Mouse (Mus musculus) thymus, postnatal 0 days (tissue): Measurements from ENCODE around the gene Itga9. TPM values are rescaled to one million over a fixed set of nuclear protein-coding genes. Genes with fewer than 3 reads are reported as not detected.

Experiments
- DNase-seq: peaks from one replicate; pipeline ENCODE4 v3.0.0-alpha.2; 2015; ENCODE audit warnings: low spot score
- polyA plus RNA-seq: library from polyadenylated mRNA; unstranded; fragments of >200 nt; fragmentation: Nextera tagmentation; extraction: Ambion mirVana; gene quantifications from 2 replicates; pipeline ENCODE4 v1.2.1, GENCODE M21; 2015

The Itga9 gene
- polyA plus RNA-seq, 1 experiment from 2014 or later: 3.3 TPM

DNA sequence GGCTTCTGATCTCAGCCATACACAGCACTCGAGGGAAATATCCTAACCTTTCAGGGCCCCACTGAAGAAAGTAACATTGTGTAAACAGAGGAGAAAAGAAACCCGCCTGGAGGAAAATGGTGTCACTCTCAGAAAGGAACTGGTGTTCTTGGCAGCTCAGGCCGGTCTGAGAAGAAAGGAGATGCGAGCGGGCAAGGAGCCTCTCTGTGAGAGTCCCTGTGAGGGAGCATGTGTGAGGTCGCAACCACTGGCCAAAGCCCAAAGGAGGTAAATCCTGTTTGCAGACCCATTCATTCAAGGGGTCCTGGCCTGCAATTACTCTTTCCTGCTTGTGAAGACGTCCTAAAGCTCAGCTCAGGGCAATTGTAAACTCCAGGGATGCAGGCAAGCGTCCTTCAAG, 308.1 kb downstream of the Itga9 start:
- no peak for DNase-seq

DNA sequence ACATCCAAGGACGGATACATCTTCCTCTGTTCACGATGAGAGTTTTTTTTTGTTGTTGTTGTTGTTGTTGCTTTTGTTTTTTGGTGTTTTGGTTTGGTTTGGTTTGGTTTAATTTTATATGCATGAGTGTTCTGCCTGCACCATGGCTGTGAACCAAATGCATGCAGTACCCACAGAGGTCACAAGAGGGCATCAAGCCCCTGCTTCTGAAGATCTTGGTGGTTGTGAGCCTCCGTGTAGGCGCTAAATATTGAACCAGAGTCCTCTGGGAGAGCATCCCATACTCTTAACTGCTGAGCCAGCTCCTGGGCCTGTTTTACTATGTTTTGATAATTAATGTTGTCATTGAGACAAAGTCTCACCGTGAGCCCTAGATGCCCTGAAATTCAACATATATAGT, 308.8 kb downstream of the Itga9 start:
- peak; percentile 49 for DNase-seq

GRCm38 (mm10) chr9:118919672-118920186, 313.2 kb downstream of the Itga9 start:
- DNase-seq: no peak

GRCm38 (mm10) chr9:118920798-118921515, 314.5 kb downstream of the Itga9 start:
- DNase-seq: peak; percentile 75

GRCm38 (mm10) chr9:118921926-118922325, 315.4 kb downstream of the Itga9 start:
- no peak for DNase-seq

GRCm38 (mm10) chr9:118924554-118925085, 318.1 kb downstream of the Itga9 start:
- no peak for DNase-seq

DNA sequence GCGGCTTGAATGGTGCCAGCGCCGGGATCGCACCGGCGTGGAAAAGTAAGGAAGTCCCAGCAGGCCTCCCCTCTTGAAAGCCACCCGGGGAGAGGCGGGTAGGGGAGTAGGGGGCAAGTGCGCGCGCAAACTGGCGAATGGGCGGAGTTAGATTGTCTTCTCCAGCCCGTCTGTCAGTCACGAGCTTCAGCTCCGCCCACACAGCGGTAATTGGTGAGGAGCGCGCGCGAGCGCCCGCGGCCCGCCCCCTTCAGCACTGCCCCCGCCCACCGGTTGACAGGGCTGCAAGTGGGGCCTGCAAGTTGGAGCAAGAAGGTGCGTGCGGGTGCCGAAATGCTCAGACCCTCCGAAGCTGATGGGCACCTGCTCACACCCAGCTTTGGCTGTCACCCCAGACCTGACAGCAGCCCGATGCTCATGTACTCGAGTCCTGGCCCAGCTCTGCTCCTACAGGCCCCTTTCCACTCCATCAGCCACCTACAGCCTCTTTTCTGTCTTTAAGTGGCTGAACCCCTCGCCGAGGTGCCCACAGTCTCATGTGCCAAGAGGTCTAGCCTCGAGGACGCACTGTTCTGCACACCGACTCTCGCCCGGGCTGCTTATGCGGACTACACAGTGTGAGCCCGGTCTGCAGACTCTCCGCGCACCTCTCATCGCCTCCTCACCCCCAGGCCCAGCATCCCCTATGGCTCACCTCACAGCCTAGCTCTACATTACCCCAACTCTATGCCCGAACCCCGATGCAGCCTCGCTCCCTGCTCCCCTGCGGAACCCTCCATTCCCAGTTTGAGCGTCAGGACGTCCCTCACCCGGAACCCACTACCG, 319.0 kb downstream of the Itga9 start:
- DNase-seq: peak; percentile 97

- peak; percentile 56 for DNase-seq
These were observed 319.7 kb downstream of the Itga9 start, which contains the start of gene Ctdspl for GRCm38 (mm10) chr9:118926111-118926650. Gene Ctdspl, plus strand, starts transcription at chr9:118926453.

DNA sequence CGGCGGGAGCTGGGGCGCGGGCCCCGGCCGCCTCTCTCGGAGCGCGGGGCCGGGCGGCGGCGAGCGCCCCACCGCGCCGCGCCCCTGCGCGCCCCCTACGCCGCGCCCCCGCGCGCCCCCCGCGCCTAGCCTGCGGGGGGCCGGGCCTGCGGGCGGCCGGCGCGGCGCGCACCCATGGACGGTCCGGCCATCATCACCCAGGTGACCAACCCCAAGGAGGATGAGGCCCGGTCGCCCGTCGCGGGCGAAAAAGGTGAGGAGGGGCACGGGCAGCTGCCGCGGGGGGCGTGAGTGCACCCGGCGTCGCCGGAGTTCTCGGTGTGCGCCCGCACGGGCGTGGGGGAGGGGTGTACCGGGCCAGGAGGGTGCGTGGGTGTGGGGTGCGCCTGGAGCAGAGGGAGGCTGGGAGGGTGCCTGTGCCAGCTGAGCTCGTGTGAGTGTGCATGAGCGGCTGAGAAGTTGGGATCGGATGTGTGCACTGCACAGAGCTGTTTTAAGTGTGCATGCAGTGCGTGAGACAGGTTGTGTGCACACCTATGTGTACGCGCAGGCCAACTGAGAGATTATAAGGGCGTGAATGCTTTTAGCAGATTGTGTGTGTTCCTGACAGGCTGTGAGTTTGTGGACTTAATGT, 320.3 kb downstream of the Itga9 start:
- DNase-seq: peak; percentile 50

GRCm38 (mm10) chr9:118927501-118927900, 321.0 kb downstream of the Itga9 start:
- DNase-seq: peak; percentile 22

- no peak for DNase-seq
These were observed 321.5 kb downstream of the Itga9 start for GRCm38 (mm10) chr9:118928007-118928406.

DNA sequence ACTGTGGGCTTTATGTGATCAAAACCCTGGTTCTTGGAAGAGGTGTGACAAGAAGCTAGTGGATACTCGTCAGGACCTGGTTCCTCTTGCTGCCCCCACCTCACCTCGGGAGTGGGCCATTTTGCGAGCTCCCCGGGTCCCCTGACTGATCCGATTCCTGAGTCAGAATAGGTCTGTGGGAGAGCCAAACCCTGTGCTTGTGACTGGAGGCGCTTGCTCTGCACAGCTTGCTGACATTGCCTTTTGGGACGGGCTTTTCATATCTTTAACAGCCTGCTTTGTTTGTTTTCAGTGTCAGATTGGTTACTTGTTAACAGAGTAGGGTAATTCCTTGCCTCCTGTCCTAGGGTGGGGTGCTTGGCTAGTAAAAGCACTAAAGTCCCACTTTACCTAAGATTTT, 322.2 kb downstream of the Itga9 start:
- DNase-seq: no peak

DNA sequence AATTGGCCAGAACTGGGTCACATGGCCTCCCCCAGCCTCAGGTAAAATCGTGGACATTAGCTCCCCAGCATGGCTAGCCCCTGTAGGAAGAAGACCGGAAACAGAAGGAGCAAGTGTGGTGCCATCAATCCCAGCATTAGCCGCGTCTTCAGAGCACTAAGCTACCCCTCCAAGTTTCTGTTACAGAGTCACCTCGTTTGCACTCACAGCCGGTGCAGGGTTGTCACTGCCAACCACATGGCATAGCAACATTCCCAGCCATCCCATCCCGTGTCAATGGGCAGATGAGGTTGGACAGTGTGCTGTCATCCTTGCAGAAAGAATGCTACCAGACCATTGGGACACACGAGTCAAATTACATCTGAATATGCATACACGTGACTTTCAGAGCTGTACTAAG, 324.1 kb downstream of the Itga9 start:
- no peak for DNase-seq

DNA sequence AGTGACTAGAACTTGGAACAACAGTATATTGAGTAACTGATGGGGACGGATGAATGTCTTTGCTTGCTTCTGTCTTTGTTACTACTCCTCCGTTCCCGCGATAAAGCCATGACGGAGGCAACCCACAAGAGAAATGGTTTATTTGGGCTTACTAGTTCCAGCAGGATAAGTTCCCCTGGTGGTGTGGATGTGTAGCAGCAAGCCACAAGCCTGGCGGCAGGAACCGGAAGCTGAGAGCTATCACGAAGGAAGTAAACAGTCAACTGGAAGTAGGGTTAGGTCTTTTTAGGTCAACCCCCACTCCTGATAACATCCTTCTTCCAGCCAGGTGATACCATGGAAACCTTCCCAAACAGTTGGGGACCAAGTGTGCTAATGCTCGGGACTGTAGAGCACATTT, 327.3 kb downstream of the Itga9 start:
- DNase-seq: no peak

DNA sequence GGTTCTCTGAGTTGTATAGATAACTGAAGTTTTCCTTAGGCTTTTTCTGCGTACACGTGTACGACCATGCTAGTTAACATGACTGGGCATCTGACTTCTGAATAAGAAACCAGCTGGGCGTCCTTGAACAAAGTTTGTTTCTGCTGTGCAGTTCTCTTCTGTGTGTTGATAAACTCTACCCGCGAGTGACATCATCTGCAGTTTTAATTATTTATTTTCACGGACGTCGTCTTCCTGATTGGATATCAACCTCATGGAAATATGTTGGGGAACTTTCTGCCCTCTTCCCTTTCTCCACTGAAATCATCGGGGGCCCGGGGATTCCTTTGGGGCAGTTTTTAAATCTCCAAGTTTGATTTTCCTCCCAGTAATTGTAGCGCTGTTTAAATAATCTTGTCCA, 327.8 kb downstream of the Itga9 start:
- no peak for DNase-seq

DNA sequence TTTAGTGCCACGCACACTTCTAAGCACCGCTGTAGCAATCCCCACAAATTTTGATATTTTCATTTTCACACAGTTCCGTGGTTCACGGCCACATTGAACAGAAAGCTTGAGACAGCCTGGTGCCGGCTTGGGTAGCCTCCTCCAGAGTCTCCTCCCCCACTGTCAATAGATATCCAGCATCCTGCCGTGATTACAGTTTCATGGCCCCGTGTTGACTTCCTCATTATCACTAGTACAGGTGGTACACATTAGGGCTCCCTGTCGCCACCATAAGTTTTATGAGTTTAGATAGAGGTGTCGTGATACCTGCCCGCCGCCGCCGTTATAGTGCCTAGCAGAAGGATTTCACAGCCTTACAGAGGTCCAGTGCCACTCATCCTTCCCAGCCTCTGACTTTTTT, 328.6 kb downstream of the Itga9 start:
- no peak for DNase-seq

- DNase-seq: no peak
These were observed 329.6 kb downstream of the Itga9 start for GRCm38 (mm10) chr9:118936071-118936470.

DNA sequence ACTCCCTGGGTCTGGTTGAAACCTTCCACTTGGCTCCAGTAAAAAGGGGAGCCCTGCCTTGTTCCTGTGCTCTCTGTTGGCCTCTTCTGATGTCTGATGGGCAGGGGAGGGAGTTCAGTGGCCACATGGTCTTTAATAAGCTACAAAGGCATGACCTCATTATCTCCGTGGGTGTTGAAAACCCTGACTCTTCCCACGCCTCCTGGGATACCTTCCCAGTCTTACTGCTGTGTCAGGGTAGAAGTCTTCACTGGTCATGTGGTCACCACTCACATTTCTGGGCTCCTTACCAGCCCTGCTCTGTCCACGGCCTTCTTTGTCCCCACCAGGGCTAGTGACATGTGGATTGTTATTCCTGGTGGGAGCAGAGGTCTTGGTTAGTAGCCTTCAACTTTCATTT, 331.0 kb downstream of the Itga9 start:
- no peak for DNase-seq

GRCm38 (mm10) chr9:118939410-118939809, 332.9 kb downstream of the Itga9 start:
- DNase-seq: no peak

- no peak for DNase-seq
These were observed 333.3 kb downstream of the Itga9 start for GRCm38 (mm10) chr9:118939831-118940230.

GRCm38 (mm10) chr9:118940591-118941207, 334.2 kb downstream of the Itga9 start:
- no peak for DNase-seq
